Mouse (Mus musculus): ENCODE data around the gene Cep78. TPM values are rescaled to one million over a fixed set of nuclear protein-coding genes. Genes with fewer than 3 reads are reported as not detected.
A peak's percentile ranks its signal among the peaks of the same experiment; 100 is the strongest.

Cep78 gene
- 1 to 10 TPM; 3.5 to 3.7 (median 3.6) TPM for total RNA-seq (2022)

DNA sequence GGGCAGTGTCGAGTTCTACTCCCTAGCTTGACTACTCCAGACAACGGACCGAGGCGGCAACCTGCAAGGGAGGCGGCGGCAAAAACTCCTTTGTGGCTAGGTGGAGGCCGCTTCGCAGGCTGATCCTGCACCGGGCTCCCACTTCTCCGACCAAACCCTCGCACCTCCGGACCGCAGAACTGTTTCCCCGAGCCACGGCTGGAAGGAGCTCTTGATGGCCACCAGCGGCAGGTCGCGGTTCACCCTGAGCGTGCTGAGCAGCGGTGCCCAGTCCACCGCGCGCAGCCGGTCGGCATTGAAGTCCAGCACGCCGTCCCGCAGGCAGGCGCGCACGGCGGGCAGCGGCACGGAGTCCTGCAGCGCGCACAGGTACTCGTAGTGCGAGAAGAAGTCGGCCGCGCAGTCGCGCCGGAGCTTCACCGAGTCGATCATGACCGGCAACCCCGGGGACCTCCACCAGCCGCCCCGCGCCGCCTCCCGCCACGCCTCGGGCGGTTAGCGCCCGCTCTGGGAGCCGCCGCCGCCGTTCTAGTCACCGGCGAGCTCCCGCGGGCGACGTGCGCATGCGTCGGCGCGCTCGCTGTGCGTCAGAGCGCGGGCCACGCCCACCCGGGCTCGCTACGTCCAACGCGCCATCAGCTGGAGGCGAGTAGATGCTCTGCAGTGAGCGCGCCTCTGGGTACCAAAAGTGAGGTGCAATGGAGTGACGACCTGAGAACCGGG, at the start of gene Cep78:
Cep78 (minus strand) TSS at position 541 of the 723 bp plus-strand sequence.
- peak; percentile 86 for DNase-seq (ENCODE audit: low spot score)

DNA sequence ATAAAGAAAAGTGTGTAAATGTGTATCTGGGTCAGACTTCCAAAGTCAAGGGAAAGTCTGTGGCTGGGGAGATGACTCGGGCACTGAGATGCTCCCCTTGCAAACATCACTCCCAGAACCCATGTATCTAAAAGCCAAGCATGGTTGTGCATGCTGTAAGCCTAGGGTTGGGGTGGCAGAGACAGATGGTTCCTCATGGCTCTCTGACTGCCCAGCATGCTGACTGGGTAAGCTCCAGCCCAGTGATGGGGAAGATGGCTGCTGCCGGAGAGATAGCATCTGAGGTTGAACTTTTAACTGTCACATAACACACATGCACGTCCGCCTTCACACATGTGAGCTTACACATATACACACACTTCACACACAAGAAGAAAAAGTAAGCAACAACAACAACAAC, 46.5 kb upstream of the Cep78 start:
- no peak for DNase-seq (ENCODE audit: low spot score)

DNA sequence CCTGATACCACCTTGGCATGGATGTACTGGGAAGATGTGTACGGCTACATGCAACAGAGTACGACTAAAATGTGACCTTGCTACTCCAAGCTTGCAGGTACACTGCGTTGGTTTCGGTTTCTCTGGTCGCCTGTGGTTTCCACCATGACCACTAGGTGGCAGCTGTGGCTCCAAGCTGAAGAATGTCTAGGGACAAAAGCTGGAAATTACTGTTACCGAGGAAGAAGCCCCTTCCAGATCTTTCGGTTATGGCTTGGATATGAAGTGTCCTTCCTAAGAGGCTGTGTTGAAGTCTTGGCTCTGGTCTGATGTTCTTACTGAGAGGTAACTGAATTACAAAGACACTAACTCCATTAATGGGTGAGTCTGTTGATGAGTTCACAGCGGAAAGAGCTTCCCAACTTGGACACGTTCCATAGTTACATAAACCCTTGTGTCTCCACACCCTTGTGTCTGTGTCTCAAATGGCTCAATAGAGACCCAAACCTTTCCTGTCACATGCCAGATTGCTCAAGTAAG, 44.5 kb upstream of the Cep78 start:
- DNase-seq (ENCODE audit: low spot score), result peak; percentile 69

DNA sequence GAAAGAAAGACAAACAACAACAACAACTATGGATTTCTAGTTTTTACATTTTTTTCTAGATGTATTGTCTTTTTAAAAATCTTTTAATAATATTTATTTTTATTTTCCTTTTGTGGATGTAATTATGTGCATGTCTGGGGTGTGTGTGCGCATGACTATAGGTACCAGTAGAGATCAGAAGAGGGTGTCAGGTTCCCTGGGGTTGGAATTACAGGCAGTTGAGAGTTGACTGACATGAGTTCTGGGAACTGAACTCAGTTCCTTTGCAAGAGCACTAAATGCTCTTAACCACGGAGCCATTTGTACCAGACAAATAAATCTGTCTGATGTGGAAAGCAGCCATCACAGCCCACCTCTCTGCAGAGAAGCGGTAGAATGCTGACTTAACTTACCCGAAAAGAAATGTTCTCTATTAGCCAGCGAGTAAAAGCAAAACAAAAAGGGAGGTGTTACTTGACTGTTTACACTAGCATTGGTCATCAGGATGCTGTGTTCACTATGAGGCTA, 44.0 kb upstream of the Cep78 start:
- no peak for DNase-seq (ENCODE audit: low spot score)

DNA sequence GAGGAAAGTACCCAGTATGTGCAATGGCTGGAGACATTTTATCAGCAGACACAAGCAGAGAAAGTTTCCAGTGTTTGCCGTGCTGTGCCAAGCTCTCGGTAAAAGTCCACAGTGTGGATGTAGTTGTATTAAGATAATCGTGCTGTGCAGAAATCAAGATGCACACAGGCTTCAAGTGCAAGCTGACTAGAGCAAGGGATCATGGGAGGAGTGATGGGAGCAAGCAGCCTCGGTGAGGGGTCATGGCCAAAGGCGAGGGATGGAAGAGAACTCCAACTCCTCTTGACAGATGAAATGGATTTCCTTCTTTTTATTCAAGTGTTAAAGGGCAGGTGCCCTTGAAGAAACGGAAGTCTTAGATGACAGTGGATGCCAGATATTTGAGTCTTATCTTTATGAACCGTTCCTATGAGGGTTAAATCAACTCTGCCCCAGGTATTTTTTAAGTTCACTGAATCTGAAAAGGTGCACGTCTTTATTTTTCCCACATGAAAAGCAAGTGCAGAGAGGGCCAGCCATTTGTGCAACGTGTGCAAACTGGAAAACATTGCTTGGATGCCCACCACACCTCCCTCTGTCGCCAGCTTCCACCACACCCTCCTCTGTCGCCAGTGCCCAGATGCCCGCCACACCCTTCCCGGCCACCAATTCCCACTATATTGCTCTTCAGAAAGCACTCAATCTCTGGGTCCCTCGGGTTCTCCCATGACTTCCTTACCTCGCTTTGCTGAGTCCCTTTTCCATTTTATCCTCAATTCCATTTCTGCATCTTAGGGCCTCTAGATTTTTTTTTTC, 43.3 kb upstream of the Cep78 start:
- no peak for DNase-seq (ENCODE audit: low spot score)

DNA sequence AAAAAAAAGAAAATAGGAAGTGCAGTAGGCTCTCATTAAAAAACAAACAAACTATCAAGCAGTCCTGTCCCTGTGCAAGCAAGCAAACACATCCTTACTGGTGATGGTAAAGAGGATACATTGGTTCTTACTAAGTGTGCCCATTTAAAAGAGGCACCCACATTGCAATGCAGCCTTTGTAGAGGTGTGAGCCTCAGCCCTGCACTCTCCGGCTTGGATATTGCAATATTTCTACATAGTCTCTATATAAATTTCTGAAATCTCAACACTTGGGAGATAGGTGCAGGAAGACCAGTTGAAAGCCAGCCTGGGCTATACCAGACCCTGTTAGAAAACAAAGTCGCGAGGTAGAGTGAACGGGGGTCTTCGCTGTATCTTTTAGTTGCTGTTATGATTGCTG, 41.5 kb upstream of the Cep78 start:
- DNase-seq (ENCODE audit: low spot score), result no peak

DNA sequence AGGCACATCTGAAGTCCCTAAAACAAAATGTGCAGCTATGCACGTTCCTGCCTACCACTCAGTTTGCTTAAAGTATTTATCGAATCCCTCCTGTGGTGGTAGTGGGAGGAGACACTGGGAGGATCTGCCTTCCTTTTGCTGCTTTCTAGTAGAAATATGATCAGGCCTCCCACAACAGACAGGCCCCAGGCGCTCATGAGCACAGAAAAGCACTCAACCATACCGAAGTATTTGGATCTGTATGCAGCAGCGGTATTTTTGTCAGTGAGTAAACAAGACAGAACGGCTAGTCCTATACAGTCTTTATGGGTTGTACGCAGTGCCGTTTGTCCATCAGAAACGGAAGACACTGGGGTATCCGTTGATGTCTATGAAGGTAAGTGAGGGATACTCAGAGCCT, 37.4 kb upstream of the Cep78 start:
- no peak for DNase-seq (ENCODE audit: low spot score)

DNA sequence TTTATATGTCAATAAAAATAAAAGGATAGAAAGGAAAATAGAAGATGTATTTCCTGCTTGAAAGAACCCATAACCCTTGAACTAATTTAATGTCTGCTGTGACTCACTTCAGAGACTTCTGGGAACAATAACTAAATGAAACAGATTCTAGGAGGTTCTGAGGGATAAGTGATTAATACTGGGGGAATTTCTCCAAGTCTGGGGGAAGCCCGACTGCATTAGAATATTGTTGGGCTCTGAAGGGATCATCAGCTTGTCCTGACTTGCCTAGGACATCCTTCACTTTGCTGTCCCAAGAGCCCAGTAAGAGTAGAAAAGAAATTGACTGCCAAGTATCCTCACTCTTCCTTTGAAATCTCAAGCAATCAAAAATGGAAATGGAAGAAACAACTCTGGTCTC, 31.4 kb upstream of the Cep78 start:
- peak; percentile 14 for DNase-seq (ENCODE audit: low spot score)

DNA sequence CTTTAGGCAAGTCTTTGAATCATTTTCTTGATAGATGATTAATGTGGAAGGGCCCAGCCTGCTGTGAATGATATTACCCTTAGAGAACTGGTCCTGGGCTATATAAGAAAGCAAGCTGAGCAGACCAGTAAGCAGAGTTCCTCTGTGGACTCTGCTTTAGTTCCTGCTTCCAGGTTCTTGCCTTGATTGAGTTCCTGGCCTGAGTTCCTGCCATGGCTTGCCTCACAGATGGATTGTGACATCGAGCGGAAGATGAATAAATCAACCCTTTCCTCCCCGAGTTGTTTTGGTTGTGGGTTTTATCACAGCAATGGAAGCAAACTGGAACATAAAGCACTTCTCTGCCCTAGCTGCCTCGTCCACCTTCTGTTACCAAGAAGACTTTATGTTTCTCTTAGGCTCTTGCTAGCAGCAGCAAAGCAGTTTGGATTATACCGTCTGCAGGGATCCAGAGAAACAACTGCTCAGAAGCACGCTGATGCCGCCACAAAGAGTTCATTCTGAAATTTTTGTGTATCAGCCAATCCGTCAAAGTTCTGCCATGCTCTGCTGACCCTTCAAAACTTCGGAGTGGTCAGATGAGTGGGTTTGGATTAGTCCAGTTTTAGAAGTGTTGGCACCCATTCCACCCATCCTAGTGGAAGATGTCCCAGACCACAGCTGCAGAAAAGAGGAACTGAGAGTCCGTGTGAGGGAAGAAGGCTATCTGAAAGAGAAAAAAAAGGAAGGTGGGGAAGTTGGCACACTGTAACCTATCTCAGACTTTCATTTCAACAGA, 30.6 kb upstream of the Cep78 start:
- peak; percentile 52 for DNase-seq (ENCODE audit: low spot score)

DNA sequence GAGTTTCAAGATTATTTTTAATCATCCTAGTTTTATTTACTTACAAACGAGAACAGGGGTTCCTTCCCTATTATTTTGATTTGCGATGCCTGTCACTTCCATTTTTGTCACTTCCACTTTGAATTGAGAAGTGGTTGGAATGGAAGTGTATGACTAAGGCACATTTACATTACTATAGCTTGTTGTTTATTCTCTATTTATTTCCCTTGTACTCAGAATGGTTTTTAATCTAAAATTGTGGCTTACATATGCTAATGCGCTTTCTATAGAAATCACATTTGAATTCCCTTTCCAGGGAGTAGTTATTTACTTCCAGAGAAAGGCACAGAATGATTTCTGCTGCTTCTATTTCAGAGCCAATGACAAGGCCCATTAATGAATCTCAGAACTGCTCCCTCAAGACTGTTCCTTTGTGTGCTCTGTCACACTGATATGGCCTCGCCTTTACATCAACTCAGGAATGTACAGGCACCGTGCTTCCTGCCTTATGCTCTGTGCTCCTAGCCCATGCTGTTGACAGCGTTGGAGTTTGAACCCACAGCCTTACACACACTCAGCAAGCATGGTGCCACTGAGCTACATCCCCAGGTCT, 25.1 kb upstream of the Cep78 start:
- no peak for DNase-seq (ENCODE audit: low spot score)

DNA sequence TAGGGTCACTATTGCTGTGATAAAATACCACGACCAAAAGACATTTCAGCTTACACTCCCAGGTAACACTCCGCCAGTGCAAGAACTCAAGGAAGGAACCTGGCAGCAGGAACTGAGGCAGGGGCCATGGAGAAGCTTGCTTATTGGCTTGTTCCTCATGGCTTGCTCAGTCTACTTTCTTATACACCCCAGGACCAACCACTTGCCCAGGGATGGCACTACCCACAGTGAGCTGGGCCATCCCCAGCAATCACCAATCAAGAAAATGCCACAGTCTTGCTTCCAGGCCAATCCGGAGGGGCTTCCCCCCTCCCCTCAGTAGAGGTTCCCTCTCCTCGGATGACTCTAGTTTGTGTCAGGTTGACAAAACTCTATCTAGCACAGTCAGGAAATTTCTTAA, 24.3 kb upstream of the Cep78 start:
- no peak for DNase-seq (ENCODE audit: low spot score)

DNA sequence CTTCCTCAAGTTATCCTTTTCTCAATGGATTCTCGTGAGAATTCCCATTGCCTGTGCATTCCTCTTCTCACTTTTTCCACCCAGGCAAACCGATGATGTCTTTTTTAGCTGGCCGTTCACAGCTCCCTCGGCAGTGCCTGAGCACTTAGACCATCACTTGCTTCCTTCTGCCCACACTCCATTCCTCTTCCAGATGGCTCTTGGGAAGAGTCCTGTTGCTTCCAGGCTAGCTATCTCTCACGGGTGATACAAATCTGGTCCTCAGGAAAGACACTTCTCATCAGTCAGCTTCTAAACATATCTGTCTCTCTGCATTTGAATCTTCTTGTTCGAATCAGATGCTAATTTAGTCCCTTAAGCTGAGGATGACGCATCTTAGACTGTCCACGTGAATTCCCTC, 22.3 kb upstream of the Cep78 start:
- no peak for DNase-seq (ENCODE audit: low spot score)

DNA sequence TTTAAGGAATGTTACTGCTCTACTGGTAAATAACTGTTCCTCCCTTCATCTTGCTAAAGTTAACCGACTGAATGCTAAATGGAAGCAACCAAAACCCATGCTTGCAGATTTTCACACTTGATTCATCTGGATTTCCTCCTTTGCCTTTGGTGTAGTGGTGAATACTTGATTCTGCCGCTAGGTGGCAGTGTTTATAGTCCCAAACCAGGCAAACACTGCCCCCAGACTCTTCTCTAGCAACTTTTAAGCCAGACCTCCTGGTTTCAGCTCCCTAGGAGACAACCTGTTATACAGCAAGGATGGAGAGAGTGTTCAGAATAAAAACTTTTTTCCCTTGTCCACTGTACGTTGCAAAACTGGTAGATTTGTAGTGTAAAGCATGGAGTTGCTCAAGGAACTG, 13.4 kb upstream of the Cep78 start:
- peak; percentile 55 for DNase-seq (ENCODE audit: low spot score)

DNA sequence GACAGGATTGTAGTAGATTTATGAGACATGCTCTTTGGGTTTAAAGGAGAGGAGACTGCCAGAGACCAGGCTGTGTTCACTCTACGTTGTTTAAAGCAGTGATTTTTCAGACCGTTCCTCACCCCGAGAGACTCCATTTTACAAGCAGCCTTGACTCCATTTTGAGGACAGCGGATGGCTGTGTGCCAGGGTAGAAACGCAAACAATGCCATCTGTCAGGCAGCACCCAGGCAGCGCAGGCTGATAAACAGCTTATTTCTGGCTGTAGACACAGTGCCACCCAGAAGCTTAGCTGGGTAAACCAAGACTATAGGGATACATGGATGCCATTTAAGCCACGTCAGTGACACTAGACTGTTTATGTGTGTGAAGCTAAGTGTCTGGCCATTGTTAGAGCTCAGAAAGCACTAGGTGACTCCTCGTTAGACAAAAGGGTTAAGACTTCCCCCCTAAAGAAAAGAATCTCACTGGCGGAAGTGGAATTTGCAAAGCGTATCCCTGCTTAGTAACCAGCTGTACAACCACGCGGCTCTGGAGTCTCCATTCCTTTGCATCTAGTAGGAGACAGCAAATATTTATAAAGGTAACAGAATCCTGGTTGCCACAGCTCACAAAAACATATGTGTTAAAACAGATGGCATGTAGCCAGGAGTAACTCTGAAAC, 12.2 kb upstream of the Cep78 start:
- no peak for DNase-seq (ENCODE audit: low spot score)

DNA sequence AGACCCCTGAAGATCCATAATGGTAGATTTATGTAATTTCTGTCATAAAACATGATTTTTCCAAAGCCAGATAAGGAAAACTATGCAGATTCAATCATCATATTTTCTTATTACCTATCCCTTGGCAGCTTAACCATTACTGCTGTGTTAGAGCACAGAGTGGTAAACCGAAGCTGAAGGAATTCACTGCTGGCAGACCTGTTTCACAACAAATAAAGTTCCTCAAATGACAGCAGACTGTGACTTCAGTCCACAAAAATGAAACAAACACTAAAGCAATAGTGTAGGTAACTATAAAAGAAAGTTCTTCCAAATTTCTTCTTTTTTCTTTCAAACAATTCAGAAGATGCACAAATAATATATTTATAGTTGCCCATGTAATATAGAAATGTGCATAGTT, 5.3 kb upstream of the Cep78 start:
- no peak for DNase-seq (ENCODE audit: low spot score)

DNA sequence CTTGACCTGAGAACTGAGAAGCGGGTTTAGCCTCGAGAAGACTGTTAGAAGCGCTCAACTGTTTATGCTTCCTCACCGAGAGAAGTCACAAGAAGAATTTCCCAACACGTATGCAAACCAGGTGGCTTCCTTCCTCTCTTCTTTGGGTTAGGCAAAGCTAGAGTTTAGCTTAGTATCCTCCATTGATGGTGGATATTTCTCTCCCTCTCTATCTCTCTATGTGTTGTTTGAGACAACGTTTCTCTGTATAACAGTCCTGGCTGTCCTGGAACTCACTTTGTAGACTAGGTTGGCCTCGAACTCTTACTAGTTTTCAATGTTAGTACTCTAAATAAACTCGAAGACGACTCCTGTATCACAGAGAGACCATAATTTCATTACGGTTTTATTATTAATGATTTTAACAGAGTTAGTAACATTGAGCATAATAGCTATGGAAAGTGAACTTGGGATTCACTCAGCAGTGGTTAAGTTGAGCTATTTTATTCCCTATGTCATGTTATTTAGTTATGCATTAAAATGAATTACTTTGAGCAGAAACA, 454 bp upstream of the Cep78 start:
- DNase-seq (ENCODE audit: low spot score), result no peak

DNA sequence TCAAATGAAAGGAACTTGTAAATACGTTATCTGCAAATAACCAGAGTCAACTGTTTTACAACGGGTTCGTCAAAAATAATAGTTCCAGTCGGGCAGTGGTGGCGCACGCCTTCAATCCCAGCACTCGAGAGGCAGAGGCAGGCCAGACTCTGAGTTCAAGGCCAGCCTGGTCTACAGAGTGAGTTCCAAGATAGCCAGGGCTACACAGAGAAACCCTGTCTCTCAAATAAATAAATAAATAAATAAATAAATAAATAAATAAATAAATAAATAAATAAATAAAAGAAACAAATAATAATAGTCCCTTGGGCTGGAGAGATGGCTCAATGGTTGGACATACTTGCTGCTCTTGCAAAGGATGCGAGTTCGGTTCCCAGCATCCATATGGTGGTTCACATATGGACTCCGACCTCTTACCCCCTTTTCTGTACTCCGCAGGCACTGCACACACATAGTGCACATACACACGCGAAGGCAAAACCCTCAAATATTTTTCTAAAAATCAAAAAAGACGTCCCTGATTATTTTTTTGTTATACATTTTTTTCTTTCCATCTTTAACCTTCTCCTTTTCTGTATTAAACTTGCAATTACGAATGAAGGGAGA, 947 bp downstream of the Cep78 start:
- no peak for DNase-seq (ENCODE audit: low spot score)

DNA sequence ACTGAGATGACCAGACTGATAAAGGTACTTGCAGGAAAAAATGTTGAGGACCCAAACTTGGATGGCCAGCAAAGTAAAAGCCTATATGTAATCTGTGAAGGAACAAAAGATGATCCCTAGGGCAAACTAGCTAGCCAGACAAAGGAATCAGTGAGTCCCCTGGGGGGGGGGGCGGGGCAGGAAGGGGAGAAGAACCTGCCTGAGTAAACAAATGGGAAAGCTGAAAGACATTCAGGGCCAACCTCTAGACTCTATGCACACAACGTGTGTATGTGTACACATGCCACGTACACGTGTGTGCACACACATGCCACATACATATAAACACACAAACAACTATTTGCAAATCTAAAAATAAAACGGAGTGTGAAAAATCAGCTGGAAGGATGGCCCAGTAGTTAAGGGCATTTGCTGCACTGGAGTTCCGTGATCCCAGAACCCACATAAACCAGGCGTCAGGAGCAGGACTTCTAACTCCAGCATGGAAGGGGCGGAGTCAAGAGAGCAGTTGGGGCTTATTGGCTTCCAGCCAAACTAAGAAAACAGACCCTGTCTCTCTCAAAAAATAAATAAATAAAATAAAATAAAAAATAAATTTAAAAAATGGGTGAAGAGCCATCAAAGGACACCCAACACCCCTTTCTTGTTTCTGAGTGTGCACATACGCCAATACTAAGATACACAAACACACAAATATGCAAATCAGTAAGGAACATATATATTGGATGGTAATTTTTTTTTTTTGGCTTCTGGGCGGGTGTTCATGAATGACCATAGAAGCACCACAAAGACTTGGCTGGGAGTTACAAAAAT, 1.7 kb downstream of the Cep78 start:
- DNase-seq (ENCODE audit: low spot score), result no peak

DNA sequence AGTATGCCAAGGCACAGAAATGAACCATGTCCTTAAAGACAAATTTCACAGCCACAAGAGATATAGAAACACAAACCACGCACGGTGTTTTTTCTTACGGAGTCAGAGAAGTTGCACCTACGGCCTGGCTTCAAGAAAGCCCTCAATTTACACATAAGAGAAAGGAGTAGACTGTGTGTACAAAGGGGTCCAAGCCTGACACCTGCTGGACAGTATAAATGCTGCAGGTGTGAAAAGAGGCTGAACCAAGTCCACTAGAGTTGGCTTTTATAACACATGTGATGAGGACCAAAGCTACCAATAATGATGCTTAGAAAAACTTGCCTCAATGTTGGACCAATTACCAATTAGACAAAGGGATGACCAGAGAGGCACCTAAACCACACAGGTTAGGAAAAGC, 2.9 kb downstream of the Cep78 start:
- peak; percentile 14 for DNase-seq (ENCODE audit: low spot score)

DNA sequence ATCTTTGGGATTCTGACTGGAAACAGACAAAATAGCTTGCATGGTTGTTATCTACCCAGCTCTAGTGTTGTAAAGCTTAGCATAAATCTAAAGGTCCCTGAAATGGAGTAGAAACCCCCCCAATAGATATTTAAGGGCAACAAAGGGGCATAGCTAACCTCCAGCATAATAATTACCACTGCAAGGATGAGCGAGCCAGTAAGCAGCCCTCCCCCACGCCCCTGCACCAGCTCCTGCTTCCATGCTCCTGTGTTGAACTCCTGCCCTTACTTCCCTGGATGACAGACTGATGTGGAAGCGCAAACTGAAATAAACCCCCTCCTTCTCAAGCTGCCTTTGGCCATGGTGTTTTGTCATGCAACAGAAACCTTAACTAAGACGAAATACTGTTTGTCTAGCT, 11.4 kb downstream of the Cep78 start:
- no peak for DNase-seq (ENCODE audit: low spot score)
